Mouse (Mus musculus): ENCODE data around the gene Myo15. TPM values are rescaled to one million over a fixed set of nuclear protein-coding genes. Genes with fewer than 3 reads are reported as not detected.

The Myo15 gene
- polyA plus RNA-seq, 1 experiment from 2014 or later, result 0.04 TPM

DNA sequence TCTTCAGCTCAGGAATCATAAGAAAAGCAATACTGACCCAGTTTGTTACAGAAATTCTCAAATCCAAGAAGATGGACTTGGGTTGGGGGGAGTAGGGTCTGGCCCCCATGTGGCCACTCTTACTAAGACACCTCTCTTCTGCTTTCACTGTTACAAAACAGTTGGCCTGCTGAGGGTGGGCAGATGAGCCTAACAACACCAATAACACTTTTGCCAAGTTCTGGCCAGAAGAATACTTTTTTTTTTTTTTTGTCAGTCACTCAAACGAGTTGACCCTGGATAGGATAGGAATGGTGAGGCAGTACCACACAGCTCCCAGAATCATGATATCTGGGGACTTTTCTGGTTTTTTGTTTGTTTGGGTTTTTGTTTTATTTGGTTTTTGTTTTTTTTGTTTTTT, 42.8 kb downstream of the Myo15 start:
- Histone ChIP-seq H3K4me3 (no peak overlapping the region), H3K4me1 (peaks cover 14% of the 10 kb centered on the region), H3K9me3 (replicated peaks) (no peaks in the 10 kb centered on the region), H3K36me3 (no peaks in the 10 kb centered on the region), H3K27me3 (ENCODE audit: low read depth, poor library complexity, severe bottlenecking) (peaks cover 46% of the 10 kb centered on the region), H3K27ac (replicated peaks) (no peak overlapping the region)
- no peak for DNase-seq (ENCODE audit: low spot score)
- 67% methylated on average over 1 of the region's 1 CpGs for WGBS

DNA sequence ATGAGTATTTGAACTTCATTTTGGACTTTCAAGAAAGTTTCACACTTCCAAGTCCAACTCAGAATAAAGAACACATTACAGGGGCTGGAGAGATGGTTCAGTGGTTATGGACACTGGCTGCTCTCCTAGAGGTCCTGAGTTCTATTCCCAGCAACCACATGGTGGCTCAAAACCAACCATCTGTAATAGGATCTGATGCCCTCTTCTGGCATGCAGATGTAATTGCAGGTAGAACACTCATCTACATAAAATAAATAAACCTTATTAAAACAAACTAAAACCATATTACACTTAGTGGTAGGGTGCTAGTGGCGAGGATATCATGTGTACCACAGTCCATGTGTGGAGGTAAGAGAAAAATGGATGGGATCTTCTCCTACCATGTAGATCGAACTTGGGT, 43.4 kb downstream of the Myo15 start:
- no peak for DNase-seq (ENCODE audit: low spot score)
- no peak overlapping the region for H3K4me3 ChIP-seq
- H3K27me3 ChIP-seq (ENCODE audit: low read depth, poor library complexity, severe bottlenecking), result peaks cover 40% of the 10 kb centered on the region
- no peaks in the 10 kb centered on the region for H3K9me3 ChIP-seq (replicated peaks)
- H3K27ac ChIP-seq (replicated peaks), result no peak overlapping the region
- 78% methylated on average over 2 of the region's 2 CpGs for WGBS
- H3K36me3 ChIP-seq, result no peaks in the 10 kb centered on the region
- peaks cover 14% of the 10 kb centered on the region for H3K4me1 ChIP-seq

DNA sequence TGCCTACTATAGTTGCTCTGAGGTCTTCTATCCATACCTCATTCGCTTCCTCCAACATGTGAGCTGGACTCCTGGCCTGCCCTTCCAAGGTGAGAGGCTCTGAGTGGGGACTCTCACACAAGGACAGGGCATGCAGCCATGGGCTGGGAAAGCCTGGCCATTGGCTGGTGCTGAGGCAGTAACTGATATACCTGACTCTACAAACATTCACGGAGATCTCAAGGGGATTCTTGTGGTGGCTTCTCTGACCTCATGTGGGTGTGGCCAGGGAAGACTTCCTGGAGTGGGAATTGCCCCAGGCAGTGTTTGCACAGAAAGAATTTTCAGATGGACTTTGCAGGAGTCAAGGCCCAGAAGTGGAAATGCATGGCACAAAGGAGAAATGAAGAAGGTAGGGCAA, 45.8 kb downstream of the Myo15 start:
- no peak for DNase-seq (ENCODE audit: low spot score)
- WGBS, result 80% methylated on average over 2 of the region's 2 CpGs
- Histone ChIP-seq H3K4me1 (peaks cover under 1% of the 10 kb centered on the region; the same call in 1 of the 2 replicates), H3K36me3 (no peaks in the 10 kb centered on the region), H3K4me3 (no peak overlapping the region), H3K27me3 (ENCODE audit: low read depth, poor library complexity, severe bottlenecking) (peaks cover 18% of the 10 kb centered on the region), H3K9me3 (replicated peaks) (no peaks in the 10 kb centered on the region), H3K27ac (replicated peaks) (no peak overlapping the region)

DNA sequence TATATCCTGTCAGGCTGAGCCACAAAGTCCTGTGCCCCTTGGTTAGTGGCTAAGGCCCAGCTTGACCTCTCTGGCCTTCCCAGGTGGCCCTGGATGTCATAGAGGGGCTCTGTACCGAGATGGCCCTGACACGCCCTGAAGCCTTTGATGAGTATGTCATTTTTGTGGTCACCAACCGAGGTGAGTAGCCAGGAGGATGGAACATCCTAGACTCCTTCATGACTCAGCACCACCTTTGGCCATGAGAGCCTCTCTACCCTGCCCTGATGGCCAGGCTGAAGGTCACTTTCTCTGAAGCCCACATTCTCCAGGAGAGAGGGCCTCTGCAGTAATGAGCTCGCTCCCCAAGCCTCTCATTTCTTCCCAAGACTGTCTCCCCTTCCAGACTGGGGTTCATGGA, 49.2 kb downstream of the Myo15 start:
- Histone ChIP-seq H3K9me3 (replicated peaks) (no peaks in the 10 kb centered on the region), H3K27me3 (ENCODE audit: low read depth, poor library complexity, severe bottlenecking) (no peaks in the 10 kb centered on the region), H3K4me1 (no peaks in the 10 kb centered on the region), H3K27ac (replicated peaks) (no peak overlapping the region), H3K4me3 (no peak overlapping the region), H3K36me3 (no peaks in the 10 kb centered on the region)
- 76% methylated on average over 4 of the region's 4 CpGs for WGBS
- DNase-seq (ENCODE audit: low spot score), result no peak

GRCm38 (mm10) chr11:60522027-60522426, 52.9 kb downstream of the Myo15 start:
- WGBS, result 84% methylated on average over 5 of the region's 5 CpGs

DNA sequence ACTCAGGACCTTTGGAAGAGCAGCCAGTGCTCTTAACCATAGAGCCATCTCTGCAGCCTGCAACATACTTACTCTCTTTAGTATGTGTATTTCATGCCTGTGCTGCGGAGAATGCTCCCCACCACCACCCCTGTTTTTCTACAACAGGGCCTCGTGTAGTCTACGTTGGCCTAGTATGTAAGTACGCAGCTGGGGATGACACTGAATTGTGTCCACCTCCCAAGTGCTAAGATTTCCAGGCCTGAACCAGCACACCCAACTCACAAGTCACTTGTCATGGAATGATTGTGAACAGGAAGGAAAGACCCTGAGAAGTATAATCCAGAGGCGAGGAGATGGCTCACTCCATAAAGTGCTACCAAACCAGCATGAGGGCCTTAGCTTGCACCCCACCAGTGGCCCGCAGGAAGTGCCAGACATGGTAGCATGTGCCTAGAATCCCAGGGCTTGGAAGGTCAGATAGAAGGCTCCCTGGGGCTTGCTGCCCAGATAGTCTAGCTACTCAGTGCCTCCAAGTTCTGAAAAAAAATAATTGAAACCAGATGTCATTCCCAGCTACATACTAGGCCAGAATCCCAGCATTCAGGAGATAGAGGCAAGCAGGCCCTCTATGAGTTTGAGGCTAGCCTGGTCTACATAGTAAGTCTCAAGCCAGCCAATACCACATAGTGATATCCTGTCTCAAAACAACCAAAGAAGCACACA, 53.7 kb downstream of the Myo15 start:
- Histone ChIP-seq H3K27me3 (ENCODE audit: low read depth, poor library complexity, severe bottlenecking) (no peaks in the 10 kb centered on the region), H3K36me3 (no peaks in the 10 kb centered on the region), H3K27ac (replicated peaks) (no peak overlapping the region), H3K4me1 (no peaks in the 10 kb centered on the region), H3K4me3 (no peak overlapping the region), H3K9me3 (replicated peaks) (no peaks in the 10 kb centered on the region)
- DNase-seq (ENCODE audit: low spot score), result no peak
- 89% methylated on average over 6 of the region's 6 CpGs for WGBS

More at GRCm38 (mm10) chr11:60522027-60522426, 52.9 kb downstream of the Myo15 start:
- Histone ChIP-seq H3K27me3 (ENCODE audit: low read depth, poor library complexity, severe bottlenecking) (no peaks in the 10 kb centered on the region), H3K4me1 (no peaks in the 10 kb centered on the region), H3K9me3 (replicated peaks) (no peaks in the 10 kb centered on the region), H3K27ac (replicated peaks) (no peak overlapping the region), H3K4me3 (no peak overlapping the region), H3K36me3 (no peaks in the 10 kb centered on the region)
- DNase-seq (ENCODE audit: low spot score), result no peak

DNA sequence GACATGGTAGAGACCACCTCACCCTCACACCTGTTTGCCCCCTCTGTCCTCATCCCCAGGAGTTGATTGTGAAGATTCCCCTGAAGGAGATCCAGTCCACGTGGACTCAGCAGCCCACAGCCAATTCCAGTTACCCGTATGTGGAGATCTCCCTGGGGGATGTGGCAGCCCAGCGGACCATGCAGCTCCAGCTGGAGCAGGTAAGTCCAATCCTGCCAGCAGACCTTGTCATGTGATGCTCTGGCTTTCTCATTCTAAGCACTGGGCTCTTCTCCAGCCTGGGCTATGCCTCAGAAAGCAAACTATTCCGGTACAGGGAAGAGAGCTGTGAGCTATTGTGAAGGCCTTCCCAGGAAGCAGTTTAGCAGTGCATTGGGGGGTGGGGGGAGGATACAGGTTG, 57.3 kb downstream of the Myo15 start:
- WGBS, result 70% methylated on average over 4 of the region's 4 CpGs
- no peaks in the 10 kb centered on the region for H3K4me1 ChIP-seq
- DNase-seq (ENCODE audit: low spot score), result no peak
- no peaks in the 10 kb centered on the region for H3K9me3 ChIP-seq (replicated peaks)
- no peak overlapping the region for H3K4me3 ChIP-seq
- no peak overlapping the region for H3K27ac ChIP-seq (replicated peaks)
- H3K27me3 ChIP-seq (ENCODE audit: low read depth, poor library complexity, severe bottlenecking), result no peaks in the 10 kb centered on the region
- H3K36me3 ChIP-seq, result no peaks in the 10 kb centered on the region

GRCm38 (mm10) chr11:60535676-60536075, 66.5 kb downstream of the Myo15 start:
- DNase-seq (ENCODE audit: low spot score), result no peak

GRCm38 (mm10) chr11:60536180-60536858, 67.2 kb downstream of the Myo15 start, which contains the start of gene Alkbh5:
Gene Alkbh5, plus strand, starts transcription at chr11:60536381.
- no peaks in the 10 kb centered on the region for H3K9me3 ChIP-seq (replicated peaks)
- H3K27me3 ChIP-seq (ENCODE audit: low read depth, poor library complexity, severe bottlenecking), result no peaks in the 10 kb centered on the region
- H3K4me1 ChIP-seq, result peaks cover 32% of the 10 kb centered on the region
- WGBS, result 20% methylated on average over 9 of the region's 9 CpGs
- H3K36me3 ChIP-seq, result peaks cover 15% of the 10 kb centered on the region
- peak within 1 kb of the TSS; percentile 89 for H3K4me3 ChIP-seq
- DNase-seq (ENCODE audit: low spot score), result peak; percentile 40
- peak within 1 kb of the TSS; percentile 96 for H3K27ac ChIP-seq (replicated peaks)

More at GRCm38 (mm10) chr11:60535676-60536075, 66.5 kb downstream of the Myo15 start:
- Histone ChIP-seq H3K9me3 (replicated peaks) (no peaks in the 10 kb centered on the region), H3K36me3 (peaks cover 11% of the 10 kb centered on the region; the same call in 1 of the 2 replicates), H3K27ac (replicated peaks) (peak overlapping the region; percentile 96), H3K4me3 (peak overlapping the region; percentile 89), H3K27me3 (ENCODE audit: low read depth, poor library complexity, severe bottlenecking) (no peaks in the 10 kb centered on the region), H3K4me1 (peaks cover 26% of the 10 kb centered on the region)
- 91% methylated on average over 2 of the region's 2 CpGs for WGBS

- no peaks in the 10 kb centered on the region for H3K9me3 ChIP-seq (replicated peaks)
- no peaks in the 10 kb centered on the region for H3K27me3 ChIP-seq (ENCODE audit: low read depth, poor library complexity, severe bottlenecking)
Observed at GRCm38 (mm10) chr11:60536859-60537467, 67.8 kb downstream of the Myo15 start.

DNA sequence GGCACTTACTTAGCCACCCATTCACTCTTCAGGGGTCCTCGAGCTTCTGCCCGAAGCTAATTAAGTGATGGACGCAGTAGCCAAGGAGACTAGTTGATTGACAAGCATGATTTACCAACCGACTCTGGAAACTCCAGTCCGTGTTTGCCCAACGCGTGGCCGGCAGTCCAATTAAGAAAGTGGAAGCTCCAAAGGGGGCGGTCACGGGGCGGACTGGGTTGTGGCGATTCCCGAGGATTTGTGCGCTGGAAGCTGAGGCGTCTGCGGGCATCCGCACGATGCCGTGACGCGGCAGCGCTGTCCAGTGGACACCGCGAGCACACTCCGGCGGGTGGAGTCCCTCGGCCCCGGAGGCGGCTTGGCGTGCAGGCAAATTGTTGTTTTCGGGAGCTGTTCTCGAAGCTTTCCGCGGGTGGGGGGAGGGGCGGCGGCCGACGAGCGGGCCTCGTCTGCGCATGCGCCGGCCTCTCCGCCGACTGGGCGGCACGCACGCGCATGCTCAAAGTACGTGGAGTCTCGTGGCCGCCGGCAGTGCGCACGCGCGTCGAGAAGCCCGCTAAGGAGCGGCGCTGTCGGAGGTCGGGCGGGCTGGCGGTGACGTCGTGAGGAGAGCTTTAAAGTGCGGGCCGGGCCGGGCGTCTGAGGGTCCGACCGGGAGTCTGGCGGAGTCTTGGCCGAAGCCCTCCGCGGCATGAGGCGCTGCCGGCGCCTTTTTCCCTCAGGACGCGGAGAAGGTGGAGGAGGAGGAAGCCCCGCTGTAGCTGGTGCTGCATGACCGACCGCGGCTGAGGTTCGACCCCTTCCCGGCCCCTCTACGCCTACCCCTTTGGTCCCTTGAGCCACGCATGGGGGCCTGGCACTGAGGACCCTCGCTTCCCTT, 68.6 kb downstream of the Myo15 start:
- WGBS, result under 1% methylated on average over 91 of the region's 91 CpGs
- peak overlapping the region; percentile 96 for H3K27ac ChIP-seq (replicated peaks)
- H3K4me1 ChIP-seq, result peaks cover 44% of the 10 kb centered on the region
- H3K27me3 ChIP-seq (ENCODE audit: low read depth, poor library complexity, severe bottlenecking), result no peaks in the 10 kb centered on the region
- no peaks in the 10 kb centered on the region for H3K9me3 ChIP-seq (replicated peaks)
- H3K36me3 ChIP-seq, result peaks cover 28% of the 10 kb centered on the region
- peak overlapping the region; percentile 89 for H3K4me3 ChIP-seq
- peak; percentile 96 for DNase-seq (ENCODE audit: low spot score)

More at GRCm38 (mm10) chr11:60536859-60537467, 67.8 kb downstream of the Myo15 start:
- under 1% methylated on average over 37 of the region's 37 CpGs for WGBS
- Histone ChIP-seq H3K4me3 (peak overlapping the region; percentile 89), H3K4me1 (peaks cover 37% of the 10 kb centered on the region), H3K36me3 (peaks cover 21% of the 10 kb centered on the region), H3K27ac (replicated peaks) (peak overlapping the region; percentile 96)
- peak; percentile 93 for DNase-seq (ENCODE audit: low spot score)

All from midbrain, embryonic 10.5 days (tissue).